Mouse (Mus musculus) lung, postnatal 14 days (tissue): ENCODE measurements at regions not wholly inside any gene's neighbourhood (a gene's known extent, or its start where the extent isn't known, plus 50 kb on each side); places are given as distances from the start of the nearest gene placed in this dataset.
"Not testable (repeated sequence)": the region's sequence is repeated elsewhere in the genome, so short reads cannot be mapped to it uniquely, and the experiment has no call there.

Source experiments
- DNase-seq: peaks from one replicate; pipeline ENCODE4 v3.0.0; 2021

GRCm38 (mm10) chr4:131161501-131161900 lies 217.3 kb downstream of the Matn1 start:
- DNase-seq = peak; percentile 3

DNA sequence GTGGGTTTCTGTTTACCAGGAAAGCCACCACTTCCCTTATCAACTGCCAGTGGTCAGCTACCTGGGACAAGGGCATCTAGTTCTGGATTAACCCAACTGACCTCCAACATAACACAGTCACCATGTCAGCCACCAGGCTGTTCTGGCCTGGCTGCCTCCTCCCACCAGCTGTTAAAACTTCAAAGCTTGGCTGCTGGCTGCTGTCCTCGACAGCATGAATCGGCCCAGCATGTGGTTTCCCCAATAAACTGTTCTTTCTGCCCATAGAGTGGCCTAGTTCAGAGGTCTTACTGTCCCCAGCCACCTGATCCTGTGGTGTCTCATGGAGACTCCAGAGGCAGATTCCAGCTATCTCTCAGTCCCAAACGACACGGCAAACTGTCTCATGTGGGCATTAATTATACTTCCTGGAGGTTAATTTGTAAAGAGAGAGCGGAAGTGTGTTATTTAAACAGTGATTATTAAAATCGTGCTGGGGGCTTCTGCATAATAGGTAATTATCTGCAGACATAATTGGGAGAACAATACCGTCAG lies 219.7 kb downstream of the Matn1 start:
- DNase-seq = no peak

- DNase-seq = no peak
Measured at GRCm38 (mm10) chr4:131166574-131167270, 222.5 kb downstream of the Matn1 start.

DNA sequence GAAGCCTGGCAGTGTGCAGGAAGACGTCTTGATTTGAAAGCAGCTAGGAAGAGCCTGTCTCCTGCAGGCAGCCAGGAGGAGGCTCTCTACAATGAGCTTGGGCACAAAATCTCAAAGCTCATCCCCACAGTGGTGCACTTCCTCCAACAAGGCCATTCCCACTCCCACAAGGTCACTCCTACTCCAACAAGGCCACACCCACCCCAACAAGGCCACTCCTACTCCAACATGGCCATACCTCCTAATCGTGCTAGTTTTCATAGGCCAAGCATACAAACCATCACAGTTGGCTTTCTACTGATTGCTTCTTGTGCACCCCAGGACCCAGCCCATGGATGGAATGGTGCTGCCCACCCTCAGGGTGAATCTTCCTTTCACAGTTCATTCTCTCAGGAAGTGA lies 223.7 kb downstream of the Matn1 start:
- DNase-seq = no peak

DNA sequence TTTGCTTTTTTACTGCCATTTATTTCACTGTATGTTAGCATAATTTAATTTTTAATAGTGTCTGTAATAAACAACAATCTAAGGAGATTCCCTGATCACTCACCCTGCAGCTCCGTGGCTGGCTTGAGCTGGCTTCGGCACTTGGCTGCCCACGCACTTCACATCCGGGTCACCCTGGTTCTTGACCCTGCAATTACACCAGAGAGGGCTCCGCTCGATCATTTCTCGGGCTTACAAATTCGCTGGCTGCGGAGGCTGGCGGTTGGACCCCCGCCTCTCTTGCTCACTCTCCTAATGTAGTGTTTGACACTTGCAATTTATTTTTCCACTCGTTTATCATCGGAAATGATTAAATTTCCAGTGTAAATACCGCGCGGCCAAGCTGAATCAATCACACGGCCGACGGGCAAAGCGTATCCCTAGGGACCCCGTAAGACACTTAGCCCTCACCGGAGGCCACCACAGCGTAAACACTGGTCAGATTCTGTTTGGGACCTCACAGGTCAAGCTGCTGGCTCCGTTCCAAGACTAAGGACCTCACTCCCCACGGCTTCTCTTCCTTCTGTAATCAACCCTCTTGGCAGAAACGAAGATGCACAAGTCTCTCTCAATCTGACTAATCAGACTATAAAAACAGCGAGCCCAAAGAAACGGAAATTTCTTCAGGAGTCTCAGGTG lies 229.7 kb downstream of the Matn1 start:
- DNase-seq = no peak

DNA sequence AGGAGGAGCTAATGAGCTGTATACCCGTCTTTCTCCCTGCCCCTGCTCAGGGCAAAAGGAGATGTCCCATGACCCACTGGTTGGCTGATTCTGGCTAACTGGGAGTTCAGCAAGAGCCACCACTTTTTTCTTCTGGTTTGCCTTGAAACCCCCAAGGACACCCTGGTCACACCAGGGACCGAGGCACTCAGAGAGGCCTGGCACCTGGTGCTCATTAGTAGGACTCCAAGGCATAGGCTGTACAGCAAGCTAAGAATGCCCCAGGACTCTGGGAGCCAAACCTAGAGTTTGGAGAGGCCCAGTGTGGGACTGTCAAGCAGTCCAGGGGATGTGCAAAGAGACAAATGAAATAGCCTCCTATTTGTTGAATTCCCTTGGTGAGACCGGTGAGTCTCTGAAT lies 232.5 kb downstream of the Matn1 start:
- DNase-seq = no peak

DNA sequence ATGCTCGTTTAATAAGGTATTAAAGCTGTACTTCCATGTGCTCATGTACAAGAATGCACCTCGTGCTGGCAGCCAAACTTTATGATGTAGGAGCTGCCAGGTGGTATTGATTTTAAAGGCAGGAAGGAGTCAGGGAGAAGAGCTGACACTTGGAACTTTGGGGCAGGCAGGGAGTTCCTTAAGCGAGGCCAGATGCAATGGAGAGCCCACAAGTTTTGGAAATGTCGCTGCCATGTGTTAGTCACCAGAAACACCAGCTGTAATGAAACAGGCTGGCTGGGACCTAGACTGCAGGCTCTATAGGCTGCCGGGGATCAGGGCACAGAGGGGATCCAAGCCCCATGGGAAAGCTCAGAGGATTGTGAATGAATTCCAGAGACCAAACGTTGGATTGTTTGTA lies 233.7 kb downstream of the Matn1 start:
- no peak for DNase-seq

DNA sequence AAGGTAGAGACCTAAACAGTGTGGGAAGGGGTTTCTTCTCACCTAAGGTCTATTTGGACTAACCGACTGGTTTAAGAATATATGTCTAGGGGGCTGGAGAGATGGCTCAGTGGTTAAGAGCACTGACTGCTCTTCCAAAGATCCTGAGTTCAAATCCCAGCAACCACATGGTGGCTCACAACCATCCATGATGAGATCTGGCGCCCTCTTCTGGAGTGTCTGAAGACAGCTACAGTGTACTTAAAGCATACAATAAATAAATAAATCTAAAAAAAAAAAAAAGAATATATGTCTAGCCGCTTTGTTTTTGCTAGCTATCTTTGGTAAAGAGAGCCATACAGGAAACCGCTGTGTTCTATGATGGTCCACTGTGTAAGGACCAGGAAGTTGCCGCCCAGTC lies 234.5 kb downstream of the Matn1 start:
- not testable (repeated sequence) for DNase-seq

GRCm38 (mm10) chr4:131188066-131188465 lies 243.9 kb downstream of the Matn1 start:
- no peak for DNase-seq

GRCm38 (mm10) chr4:131191106-131191880 lies 247.1 kb downstream of the Matn1 start:
- DNase-seq = no peak

DNA sequence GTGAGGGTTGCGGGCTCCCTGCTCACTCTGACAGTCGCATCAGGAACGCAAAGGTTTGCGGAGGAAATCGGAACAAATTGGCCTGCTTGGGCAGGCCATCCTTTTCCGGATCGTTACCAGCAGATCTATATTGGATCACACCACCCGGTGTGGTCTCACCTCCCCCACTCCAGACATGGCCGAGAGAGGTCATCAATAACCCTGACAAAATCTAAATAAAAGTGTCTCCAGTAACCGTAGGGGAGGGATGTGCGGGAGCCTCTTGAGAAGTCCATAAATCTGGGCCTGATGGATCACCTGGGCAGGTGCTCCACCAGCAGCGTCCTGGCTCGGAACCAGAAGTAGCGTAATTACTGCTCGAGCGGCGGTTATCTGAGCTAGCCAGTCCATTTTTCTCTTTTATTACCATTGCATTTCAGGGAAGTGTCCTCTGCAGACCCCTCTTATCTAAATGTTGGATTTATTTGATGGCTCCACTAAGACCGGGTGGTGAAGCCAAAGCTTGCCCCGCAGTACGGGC lies 249.8 kb downstream of the Matn1 start:
- DNase-seq = no peak

DNA sequence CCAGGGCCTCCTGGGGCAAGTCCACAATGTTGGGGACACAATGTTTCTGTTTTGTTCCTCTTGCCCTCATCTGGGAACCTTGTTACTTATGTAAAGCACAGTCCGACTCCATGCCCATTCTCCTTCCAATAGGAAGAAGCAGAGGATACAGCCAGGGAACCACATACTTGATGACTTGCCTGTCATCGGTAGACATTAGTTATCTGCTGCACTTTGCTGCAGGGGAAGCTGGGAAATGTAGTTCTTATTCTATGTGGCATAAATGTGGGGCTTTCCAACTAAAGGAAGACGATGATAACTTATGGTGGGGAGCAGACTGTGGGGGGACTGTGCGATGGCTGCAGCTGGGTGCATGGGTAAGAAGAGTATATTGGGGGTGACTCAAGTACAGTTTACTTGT lies 252.0 kb downstream of the Matn1 start:
- no peak for DNase-seq

GRCm38 (mm10) chr4:131203721-131204120 lies 259.5 kb downstream of the Matn1 start:
- DNase-seq = no peak

GRCm38 (mm10) chr4:131204722-131205121 lies 260.5 kb downstream of the Matn1 start:
- DNase-seq = no peak

GRCm38 (mm10) chr4:131205127-131205526 lies 260.9 kb downstream of the Matn1 start:
- DNase-seq = no peak

GRCm38 (mm10) chr4:131205685-131206084 lies 261.5 kb downstream of the Matn1 start:
- DNase-seq = no peak

- no peak for DNase-seq
Measured at GRCm38 (mm10) chr4:131206181-131206885, 262.1 kb downstream of the Matn1 start.

DNA sequence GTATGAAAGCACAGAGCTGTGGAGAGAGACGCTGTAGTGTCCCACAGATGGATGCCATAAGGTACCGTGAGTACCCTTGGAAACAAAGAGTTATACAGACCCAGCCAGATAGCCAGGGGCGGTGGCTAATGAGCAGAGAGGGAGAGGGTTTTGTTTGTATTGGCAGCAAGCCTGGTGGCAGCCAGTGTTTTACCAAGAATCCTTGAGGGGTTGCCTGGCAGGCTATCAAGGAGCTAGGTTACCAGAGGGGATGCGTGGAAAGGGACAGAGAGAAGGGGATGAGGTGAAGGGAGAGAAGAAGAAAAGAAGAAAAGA lies 262.7 kb downstream of the Matn1 start:
- no peak for DNase-seq

- no peak for DNase-seq
Measured at GRCm38 (mm10) chr4:131207249-131207648, 263.1 kb downstream of the Matn1 start.

DNA sequence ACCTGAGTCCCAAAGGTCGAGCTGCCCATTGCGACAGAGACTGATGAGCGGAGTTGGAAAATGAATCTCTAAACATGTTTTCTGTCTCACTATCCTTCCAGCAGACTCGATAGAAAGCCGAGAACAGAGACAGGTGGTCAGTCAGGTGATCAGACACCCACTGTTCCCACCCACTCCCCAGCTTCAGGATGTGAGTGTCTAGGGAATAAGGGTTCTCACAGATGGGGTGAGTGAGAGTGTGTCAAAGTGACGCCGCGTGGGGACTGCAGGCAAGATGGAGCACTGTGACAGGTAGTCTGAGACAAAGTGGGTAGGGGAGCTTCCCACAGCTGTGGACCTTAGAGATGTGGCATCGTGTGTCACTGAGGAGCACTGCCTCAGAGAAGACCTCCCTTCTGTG lies 264.0 kb downstream of the Matn1 start:
- no peak for DNase-seq

GRCm38 (mm10) chr4:131208637-131209036 lies 264.5 kb downstream of the Matn1 start:
- DNase-seq = no peak

- no peak for DNase-seq
Measured at GRCm38 (mm10) chr4:131212711-131213110, 268.5 kb downstream of the Matn1 start.

- no peak for DNase-seq
Measured at GRCm38 (mm10) chr4:131215682-131216081, 271.5 kb downstream of the Matn1 start.
